Mouse (Mus musculus) midbrain, embryonic 15.5 days (tissue): ENCODE measurements around the gene Sdk1. TPM values are rescaled to one million over a fixed set of nuclear protein-coding genes. Genes with fewer than 3 reads are reported as not detected.

Experiments
- ATAC-seq: fragments of 200-750 bp; cut with Nextera tagmentation; replicated peaks from 2 replicates; pipeline ENCODE4 v1.8.0; 2017; ENCODE audit warnings: moderate TSS enrichment
- H3K27ac ChIP-seq: fragments of 300-500 bp; sonication (generic); 2 replicates; pipeline ENCODE4 v1.5.1; 2015; ENCODE audit warnings: mild to moderate bottlenecking, inconsistent platforms
- H3K27me3 ChIP-seq: fragments of 300-500 bp; sonication (generic); replicated peaks from 2 replicates; pipeline ENCODE4 v1.6.1; 2015; ENCODE audit warnings: inconsistent platforms
- H3K36me3 ChIP-seq: fragments of 300-500 bp; sonication (generic); replicated peaks from 2 replicates; pipeline ENCODE4 v1.6.1; 2015; ENCODE audit warnings: inconsistent platforms
- H3K4me1 ChIP-seq: fragments of 300-500 bp; sonication (generic); 2 replicates; pipeline ENCODE4 v1.6.1; 2015; ENCODE audit warnings: inconsistent platforms
- H3K4me2 ChIP-seq: fragments of 300-500 bp; sonication (generic); 2 replicates; pipeline ENCODE4 v1.6.1; 2015; ENCODE audit warnings: inconsistent platforms, mild to moderate bottlenecking, moderate library complexity
- H3K4me3 ChIP-seq: fragments of 300-500 bp; sonication (generic); 2 replicates; pipeline ENCODE4 v1.5.1; 2015; ENCODE audit warnings: mild to moderate bottlenecking, inconsistent platforms
- H3K9ac ChIP-seq: fragments of 300-500 bp; sonication (generic); 2 replicates; pipeline ENCODE4 v1.6.1; 2015; ENCODE audit warnings: mild to moderate bottlenecking, inconsistent platforms
- H3K9me3 ChIP-seq: fragments of 300-500 bp; sonication (generic); 2 replicates; pipeline ENCODE4 v1.6.1; 2016; ENCODE audit warnings: inconsistent platforms
- WGBS: fragments of 180-500 bp; shearing (Covaris S2); methylation state at CpG from one replicate; pipeline ENCODE4 v1.1.7; 2015; ENCODE audit warnings: mixed read lengths; 5-methylcytosine and 5-hydroxymethylcytosine counted together
- polyA plus RNA-seq: library from polyadenylated mRNA; unstranded; fragments of >200 nt; fragmentation: Nextera tagmentation; extraction: Ambion mirVana; gene quantifications from 2 replicates; pipeline ENCODE4 v1.2.1, GENCODE M21; 2015

Gene Sdk1
- polyA plus RNA-seq, 1 experiment from 2014 or later: 3.1 TPM

GRCm38 (mm10) chr5:141403741-141404140 lies 162.5 kb downstream of the Sdk1 start:
- Histone ChIP-seq H3K9ac (no peak overlapping the region), H3K4me1 (peaks cover 8% of the 10 kb centered on the region; the same call in 1 of the 2 replicates), H3K36me3 (no peaks in the 10 kb centered on the region), H3K9me3 (no peaks in the 10 kb centered on the region), H3K27ac (no peak overlapping the region), H3K4me2 (no peak overlapping the region), H3K4me3 (no peak overlapping the region), H3K27me3 (no peaks in the 10 kb centered on the region)
- ATAC-seq: no peak
- WGBS: 48% methylated on average over 8 of the region's 8 CpGs

GRCm38 (mm10) chr5:141404651-141405050 lies 163.4 kb downstream of the Sdk1 start:
- Histone ChIP-seq H3K36me3 (no peaks in the 10 kb centered on the region), H3K4me3 (no peak overlapping the region), H3K27ac (no peak overlapping the region), H3K9ac (no peak overlapping the region), H3K9me3 (no peaks in the 10 kb centered on the region), H3K4me1 (peaks cover 6% of the 10 kb centered on the region; the same call in 1 of the 2 replicates), H3K27me3 (no peaks in the 10 kb centered on the region), H3K4me2 (no peak overlapping the region)
- WGBS: 47% methylated on average over 2 of the region's 2 CpGs
- no peak for ATAC-seq

GRCm38 (mm10) chr5:141406926-141407325 lies 165.6 kb downstream of the Sdk1 start:
- no peak overlapping the region for H3K9ac ChIP-seq
- H3K4me2 ChIP-seq: no peak overlapping the region
- no peak overlapping the region for H3K27ac ChIP-seq
- 62% methylated on average over 7 of the region's 7 CpGs for whole genome bisulfite sequencing
- no peak overlapping the region for H3K4me3 ChIP-seq
- peaks cover 6% of the 10 kb centered on the region; the same call in 1 of the 2 replicates for H3K4me1 ChIP-seq
- no peaks in the 10 kb centered on the region for H3K9me3 ChIP-seq
- no peak for ATAC-seq
- H3K27me3 ChIP-seq: no peaks in the 10 kb centered on the region
- H3K36me3 ChIP-seq: no peaks in the 10 kb centered on the region

GRCm38 (mm10) chr5:141413013-141413412 lies 171.7 kb downstream of the Sdk1 start:
- Histone ChIP-seq H3K9me3 (no peaks in the 10 kb centered on the region), H3K4me2 (no peak overlapping the region), H3K9ac (no peak overlapping the region), H3K4me1 (no peaks in the 10 kb centered on the region; the same call in 1 of the 2 replicates), H3K27ac (no peak overlapping the region), H3K36me3 (no peaks in the 10 kb centered on the region), H3K27me3 (no peaks in the 10 kb centered on the region), H3K4me3 (no peak overlapping the region)
- 55% methylated on average over 11 of the region's 11 CpGs for WGBS
- ATAC-seq: no peak

- no peak for ATAC-seq
- H3K9me3 ChIP-seq: no peaks in the 10 kb centered on the region
- no peaks in the 10 kb centered on the region; the same call in 1 of the 2 replicates for H3K4me1 ChIP-seq
- WGBS: 86% methylated on average over 10 of the region's 10 CpGs
- no peak overlapping the region for H3K27ac ChIP-seq
- no peak overlapping the region for H3K9ac ChIP-seq
- no peak overlapping the region for H3K4me3 ChIP-seq
- H3K36me3 ChIP-seq: no peaks in the 10 kb centered on the region
- H3K4me2 ChIP-seq: no peak overlapping the region
- H3K27me3 ChIP-seq: no peaks in the 10 kb centered on the region
These were observed 174.5 kb downstream of the Sdk1 start for GRCm38 (mm10) chr5:141415644-141416243.

- H3K9ac ChIP-seq: no peak overlapping the region
- no peak for ATAC-seq
- no peaks in the 10 kb centered on the region for H3K36me3 ChIP-seq
- no peak overlapping the region for H3K4me3 ChIP-seq
- H3K4me2 ChIP-seq: no peak overlapping the region
- H3K9me3 ChIP-seq: no peaks in the 10 kb centered on the region
- no peaks in the 10 kb centered on the region for H3K27me3 ChIP-seq
- 76% methylated on average over 3 of the region's 3 CpGs for WGBS
- H3K4me1 ChIP-seq: peaks cover 20% of the 10 kb centered on the region
- no peak overlapping the region for H3K27ac ChIP-seq
These were observed 186.8 kb downstream of the Sdk1 start for GRCm38 (mm10) chr5:141428132-141428531.

- ATAC-seq: no peak
- no peaks in the 10 kb centered on the region for H3K36me3 ChIP-seq
- peaks cover 20% of the 10 kb centered on the region for H3K4me1 ChIP-seq
- no peak overlapping the region for H3K4me2 ChIP-seq
- no peak overlapping the region for H3K4me3 ChIP-seq
- H3K9me3 ChIP-seq: no peaks in the 10 kb centered on the region
- H3K9ac ChIP-seq: no peak overlapping the region
- WGBS: 58% methylated on average over 2 of the region's 2 CpGs
- H3K27ac ChIP-seq: no peak overlapping the region
- H3K27me3 ChIP-seq: no peaks in the 10 kb centered on the region
These were observed 192.0 kb downstream of the Sdk1 start for GRCm38 (mm10) chr5:141433286-141433685.

- Histone ChIP-seq H3K27me3 (no peaks in the 10 kb centered on the region), H3K27ac (no peak overlapping the region), H3K4me3 (no peak overlapping the region), H3K36me3 (no peaks in the 10 kb centered on the region), H3K4me1 (no peaks in the 10 kb centered on the region), H3K4me2 (no peak overlapping the region), H3K9me3 (no peaks in the 10 kb centered on the region), H3K9ac (no peak overlapping the region)
- 91% methylated on average over 1 of the region's 1 CpGs for WGBS
- ATAC-seq: no peak
These were observed 206.0 kb downstream of the Sdk1 start for GRCm38 (mm10) chr5:141447247-141447646.

GRCm38 (mm10) chr5:141463417-141463816 lies 222.1 kb downstream of the Sdk1 start:
- Histone ChIP-seq H3K27ac (no peak overlapping the region), H3K4me1 (0 out of 2 replicates have a peak, but pooled peaks cover under 1% of the 10 kb centered on the region), H3K36me3 (no peaks in the 10 kb centered on the region), H3K9ac (no peak overlapping the region), H3K4me3 (no peak overlapping the region), H3K9me3 (no peaks in the 10 kb centered on the region), H3K27me3 (no peaks in the 10 kb centered on the region; the same call in 1 of the 2 replicates), H3K4me2 (no peak overlapping the region)
- ATAC-seq: no peak
- WGBS: 88% methylated on average over 2 of the region's 2 CpGs

- Histone ChIP-seq H3K9me3 (no peaks in the 10 kb centered on the region), H3K27ac (no peak overlapping the region), H3K36me3 (no peaks in the 10 kb centered on the region), H3K27me3 (no peaks in the 10 kb centered on the region; the same call in 1 of the 2 replicates), H3K4me2 (no peak overlapping the region), H3K9ac (no peak overlapping the region), H3K4me3 (no peak overlapping the region), H3K4me1 (0 out of 2 replicates have a peak, but pooled peaks cover 3% of the 10 kb centered on the region)
- WGBS: 28% methylated on average over 5 of the region's 5 CpGs
- no peak for ATAC-seq
These were observed 227.5 kb downstream of the Sdk1 start for GRCm38 (mm10) chr5:141468821-141469220.

- no peak for ATAC-seq
- no peak overlapping the region for H3K4me2 ChIP-seq
- H3K36me3 ChIP-seq: no peaks in the 10 kb centered on the region
These were observed 264.0 kb downstream of the Sdk1 start for GRCm38 (mm10) chr5:141505281-141505680.

GRCm38 (mm10) chr5:141506344-141506743 lies 265.1 kb downstream of the Sdk1 start:
- Histone ChIP-seq H3K27me3 (no peaks in the 10 kb centered on the region), H3K36me3 (no peaks in the 10 kb centered on the region), H3K27ac (no peak overlapping the region), H3K4me2 (no peak overlapping the region), H3K4me1 (no peaks in the 10 kb centered on the region), H3K9ac (no peak overlapping the region), H3K4me3 (no peak overlapping the region), H3K9me3 (no peaks in the 10 kb centered on the region)
- no peak for ATAC-seq
- 89% methylated on average over 3 of the region's 3 CpGs for WGBS

More at GRCm38 (mm10) chr5:141505281-141505680, 264.0 kb downstream of the Sdk1 start:
- no peaks in the 10 kb centered on the region for H3K27me3 ChIP-seq
- no peak overlapping the region for H3K9ac ChIP-seq
- H3K9me3 ChIP-seq: no peaks in the 10 kb centered on the region
- H3K4me1 ChIP-seq: no peaks in the 10 kb centered on the region
- WGBS: 70% methylated on average over 6 of the region's 6 CpGs
- H3K4me3 ChIP-seq: no peak overlapping the region
- no peak overlapping the region for H3K27ac ChIP-seq
